9 mouse cellular contexts compared by ENCODE assay signal in genomic region chr6:51172331-51172791, GRCm38 (mm10).
DNase-seq lines count a peak whose midpoint lies in the region; ATAC-seq lines count a peak whose summit lies in the region.
"Had no signal": no experiment of that assay in that cellular context is flagged by ENCODE, and none has a peak within 500 bp of the region (broad histone marks: within the 10 kb centered on the region; RNA-seq: fewer than 3 reads in every experiment).

No protein-coding gene starts in this region.

- H3K9me3 ChIP-seq in heart, embryonic 12.5 days (replicated peaks): no peaks in the 10 kb centered on the region
- no peaks in the 10 kb centered on the region for H3K9me3 ChIP-seq in kidney, embryonic 16.5 days (ENCODE audit: low read length)
- H3K9me3 ChIP-seq in midbrain, embryonic 13.5 days: no peaks in the 10 kb centered on the region

- 6% methylated on average over 12 of the region's 12 CpGs for WGBS in heart, embryonic 12.5 days
- 2% methylated on average over 12 of the region's 12 CpGs for WGBS in kidney, embryonic 16.5 days
- 2% methylated on average over 12 of the region's 12 CpGs for WGBS in midbrain, embryonic 13.5 days

- peak overlapping the region; percentile 58 for H3K9ac ChIP-seq in heart, embryonic 12.5 days
- peak overlapping the region; percentile 74 for H3K9ac ChIP-seq in kidney, embryonic 16.5 days (replicated peaks; ENCODE audit: low read length)
- H3K9ac ChIP-seq in midbrain, embryonic 13.5 days (replicated peaks): peak overlapping the region; percentile 51; the same call in 1 of the 2 replicates

- peaks cover 32% of the 10 kb centered on the region for H3K4me1 ChIP-seq in heart, embryonic 12.5 days (replicated peaks)
- H3K4me1 ChIP-seq in kidney, embryonic 16.5 days (ENCODE audit: insufficient read depth, low read length): peaks cover 41% of the 10 kb centered on the region
- peaks cover 42% of the 10 kb centered on the region for H3K4me1 ChIP-seq in midbrain, embryonic 13.5 days (replicated peaks)

- no peak for DNase-seq in heart, adult 11 months
- DNase-seq in fibroblast of lung, adult 2 months (ENCODE audit: low read depth): peak; percentile 24
- no peak for DNase-seq in ovary, postnatal 36 days (ENCODE audit: low spot score)
- DNase-seq in right cerebral cortex, postnatal 4 days: no peak

- H3K4me3 ChIP-seq in heart, embryonic 12.5 days: peak overlapping the region; percentile 50
- H3K4me3 ChIP-seq in kidney, embryonic 16.5 days (ENCODE audit: low read length): peak overlapping the region; percentile 49
- peak overlapping the region; percentile 21 for H3K4me3 ChIP-seq in midbrain, embryonic 13.5 days (replicated peaks)

- H3K4me2 ChIP-seq in heart, embryonic 12.5 days: peak overlapping the region; percentile 90
- peak overlapping the region; percentile 91 for H3K4me2 ChIP-seq in kidney, embryonic 16.5 days (replicated peaks; ENCODE audit: low read depth, low read length)
- peak overlapping the region; percentile 46 for H3K4me2 ChIP-seq in midbrain, embryonic 13.5 days (replicated peaks)

- H3K27ac ChIP-seq in heart, embryonic 12.5 days (ENCODE audit: poor library complexity, severe bottlenecking): peak overlapping the region; percentile 85
- peak overlapping the region; percentile 97 for H3K27ac ChIP-seq in kidney, embryonic 16.5 days (ENCODE audit: low read length)
- H3K27ac ChIP-seq in midbrain, embryonic 13.5 days: peak overlapping the region; percentile 58

- peak; percentile 56 for ATAC-seq in heart, embryonic 12.5 days (ENCODE audit: insufficient number of reproducible peaks, low FRiP score)
- peak; percentile 24; the same call in 1 of the 2 replicates for ATAC-seq in kidney, embryonic 16.5 days (ENCODE audit: low FRiP score, low TSS enrichment)
- ATAC-seq in midbrain, embryonic 13.5 days: peak; percentile 41; the same call in 1 of the 2 replicates
- no peak for ATAC-seq in cerebellum, adult (ENCODE audit: insufficient number of reproducible peaks, low FRiP score, low TSS enrichment)
- ATAC-seq: Patski had no signal

- no peaks in the 10 kb centered on the region for H3K36me3 ChIP-seq in heart, embryonic 12.5 days
- H3K36me3 ChIP-seq in kidney, embryonic 16.5 days (ENCODE audit: insufficient read depth, low read length): no peaks in the 10 kb centered on the region
- no peaks in the 10 kb centered on the region for H3K36me3 ChIP-seq in midbrain, embryonic 13.5 days

- H3K27me3 ChIP-seq in heart, embryonic 12.5 days (replicated peaks): peaks cover 18% of the 10 kb centered on the region
- peaks cover 12% of the 10 kb centered on the region for H3K27me3 ChIP-seq in kidney, embryonic 16.5 days (ENCODE audit: insufficient read depth, low read length)
- H3K27me3 ChIP-seq in midbrain, embryonic 13.5 days: peaks cover 63% of the 10 kb centered on the region
- H3K27me3 ChIP-seq: Patski had no signal
